Mouse (Mus musculus): ENCODE measurements around the gene Kcng4.

DNA sequence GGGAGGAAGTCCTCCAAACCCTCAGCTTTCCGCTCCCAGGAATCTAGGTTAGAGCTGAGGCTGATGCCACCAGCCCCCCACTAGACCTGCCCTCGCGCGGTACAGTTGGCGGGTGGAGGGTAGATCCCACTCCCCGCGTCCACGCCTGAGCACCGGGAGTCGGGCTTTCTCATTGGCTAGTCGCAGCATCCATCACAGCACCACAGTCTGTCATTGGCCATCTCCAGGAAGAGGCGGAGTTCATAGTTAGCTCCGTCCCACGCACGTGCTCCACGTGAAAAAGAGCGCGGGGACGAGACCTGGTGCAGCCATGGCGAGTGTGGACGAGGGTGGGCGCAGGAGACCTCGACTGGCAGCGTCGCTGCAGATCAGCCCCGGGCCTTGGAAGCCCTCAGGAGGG lies 23.0 kb downstream of the Kcng4 start, which contains the start of gene Adad2:
- TF ChIP-seq CTCF (IDR thresholded peaks at IDR 0.05; ENCODE audit: low read depth) (no peak), EP300 (optimal IDR thresholded peaks at IDR 0.05) (no peak)
